8 mouse cellular contexts compared by ENCODE assay signal in the genomic region with DNA sequence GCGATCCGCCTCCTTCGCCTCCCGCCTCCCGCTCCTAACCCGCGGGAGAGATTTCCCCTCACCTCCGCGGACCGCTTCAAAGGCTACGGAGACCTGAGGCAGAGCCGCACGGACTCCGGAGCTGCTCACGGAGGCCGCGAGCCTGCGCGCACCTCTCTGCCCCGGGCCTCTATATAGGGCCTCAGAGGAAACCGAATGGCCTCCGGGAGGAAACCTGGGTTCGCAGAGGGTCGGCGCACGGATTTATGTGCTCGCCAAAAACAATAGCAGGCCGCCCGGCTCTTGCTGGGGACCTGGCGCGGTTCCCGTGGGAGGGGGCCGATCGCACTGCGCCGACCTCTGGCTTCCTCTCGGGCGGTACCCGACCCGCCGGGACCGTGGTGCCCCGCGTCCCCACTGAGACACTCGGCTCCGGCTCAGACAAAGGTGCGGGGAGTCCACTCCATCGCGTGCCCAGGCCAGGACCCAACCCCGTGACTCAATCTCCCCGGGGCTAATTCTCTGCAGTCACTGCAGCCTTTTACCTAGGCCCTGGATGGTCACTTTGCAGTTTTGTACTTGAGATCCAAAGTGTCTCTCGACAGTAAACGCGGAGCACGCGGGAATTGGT. TPM values are rescaled to one million over a fixed set of nuclear protein-coding genes. Genes with fewer than 3 reads are reported as not detected.
DNase-seq lines count a peak whose midpoint lies in the region; ATAC-seq and TF ChIP-seq lines count a peak whose summit lies in the region.

No protein-coding gene starts in this region.

- WGBS in spleen, adult 2 months = 3% methylated on average over 56 of the region's 56 CpGs
- under 1% methylated on average over 52 of the region's 56 CpGs for WGBS in forebrain, embryonic 13.5 days
- WGBS in kidney, postnatal 0 days = under 1% methylated on average over 56 of the region's 56 CpGs
- WGBS in midbrain, embryonic 16.5 days = under 1% methylated on average over 54 of the region's 56 CpGs

- H3K9ac ChIP-seq in forebrain, embryonic 13.5 days = peak overlapping the region; percentile 96
- peak overlapping the region; percentile 93 for H3K9ac ChIP-seq in kidney, postnatal 0 days (ENCODE audit: low read depth, low read length)
- H3K9ac ChIP-seq in midbrain, embryonic 16.5 days (ENCODE audit: low read depth, low read length) = peak overlapping the region; percentile 97

- no peak for TF ChIP-seq POLR2A in spleen, adult 2 months (IDR thresholded peaks at IDR 0.05; ENCODE audit: low read depth, low read length)

- no peaks in the 10 kb centered on the region for H3K36me3 ChIP-seq in spleen, adult 2 months (ENCODE audit: control insufficient read depth, insufficient read depth, low read length)
- no peaks in the 10 kb centered on the region for H3K36me3 ChIP-seq in forebrain, embryonic 13.5 days (ENCODE audit: poor library complexity, severe bottlenecking)
- no peaks in the 10 kb centered on the region for H3K36me3 ChIP-seq in kidney, postnatal 0 days (ENCODE audit: insufficient read depth, low read length)
- no peaks in the 10 kb centered on the region for H3K36me3 ChIP-seq in midbrain, embryonic 16.5 days (ENCODE audit: control insufficient read depth, insufficient read depth, low read length)

- H3K4me3 ChIP-seq in spleen, adult 2 months (ENCODE audit: extremely low read depth, insufficient read depth, insufficient read length) = peak overlapping the region; percentile 44
- peak overlapping the region; percentile 98 for H3K4me3 ChIP-seq in forebrain, embryonic 13.5 days
- peak overlapping the region; percentile 95 for H3K4me3 ChIP-seq in kidney, postnatal 0 days (replicated peaks; ENCODE audit: low read depth, low read length)
- peak overlapping the region; percentile 82 for H3K4me3 ChIP-seq in midbrain, embryonic 16.5 days (ENCODE audit: low read depth, low read length)

- H3K4me1 ChIP-seq in spleen, adult 2 months (ENCODE audit: control insufficient read depth, insufficient read depth, insufficient read length) = peaks cover 5% of the 10 kb centered on the region; the same call in 1 of the 2 replicates
- H3K4me1 ChIP-seq in forebrain, embryonic 13.5 days = peaks cover 30% of the 10 kb centered on the region
- H3K4me1 ChIP-seq in kidney, postnatal 0 days (replicated peaks; ENCODE audit: insufficient read depth, low read length) = 0 out of 2 replicates have a peak, but pooled peaks cover 4% of the 10 kb centered on the region
- peaks cover 32% of the 10 kb centered on the region for H3K4me1 ChIP-seq in midbrain, embryonic 16.5 days (ENCODE audit: control insufficient read depth, insufficient read depth, low read length)

- intact Hi-C loops in left cerebral cortex, postnatal 36 days (cut with DNase I) = loop anchor here (5.0 kb wide), 2 partner anchors 80 to 160 kb away; no protein-coding TSS in a partner anchor

- no peak for TF ChIP-seq CTCF in spleen, adult 2 months (IDR thresholded peaks at IDR 0.05; ENCODE audit: extremely low read depth, insufficient read depth, insufficient read length, insufficient replicate concordance)
- TF ChIP-seq CTCF in kidney, postnatal 0 days (IDR thresholded peaks at IDR 0.05; ENCODE audit: low read depth) = no peak

- H3K4me2 ChIP-seq in forebrain, embryonic 13.5 days = peak overlapping the region; percentile 82
- H3K4me2 ChIP-seq in kidney, postnatal 0 days (ENCODE audit: low read length) = peak overlapping the region; percentile 82
- H3K4me2 ChIP-seq in midbrain, embryonic 16.5 days (ENCODE audit: low read length) = peak overlapping the region; percentile 80

- H3K27ac ChIP-seq in spleen, adult 2 months (ENCODE audit: insufficient read depth, low read length) = no peak overlapping the region
- peak overlapping the region; percentile 100 for H3K27ac ChIP-seq in forebrain, embryonic 13.5 days
- peak overlapping the region; percentile 95 for H3K27ac ChIP-seq in kidney, postnatal 0 days
- peak overlapping the region; percentile 100 for H3K27ac ChIP-seq in midbrain, embryonic 16.5 days (ENCODE audit: low read length)

- peak; percentile 63 for DNase-seq in embryo, embryonic 10 days (ENCODE audit: low spot score)
- no peak for DNase-seq in embryo, embryonic 9.5 days (ENCODE audit: extremely low spot score)
- no peak for DNase-seq in spleen, adult 2 months (ENCODE audit: low read depth in 1 of 2, low spot score in 2 of 2)
- DNase-seq in spleen, postnatal 36 days (ENCODE audit: low spot score in 2 of 2) = no peak
- DNase-seq in kidney, postnatal 0 days (ENCODE audit: low spot score) = no peak
- no peak for DNase-seq in left cerebral cortex, postnatal 36 days (ENCODE audit: low spot score in 2 of 2)

- no peaks in the 10 kb centered on the region for H3K9me3 ChIP-seq in forebrain, embryonic 13.5 days (replicated peaks)
- H3K9me3 ChIP-seq in kidney, postnatal 0 days (replicated peaks; ENCODE audit: low read length) = no peaks in the 10 kb centered on the region
- no peaks in the 10 kb centered on the region for H3K9me3 ChIP-seq in midbrain, embryonic 16.5 days (replicated peaks; ENCODE audit: control insufficient read depth, low read length, poor library complexity, severe bottlenecking)

- H3K27me3 ChIP-seq in spleen, adult 2 months (ENCODE audit: control insufficient read depth, insufficient read depth, low read length) = peaks cover 16% of the 10 kb centered on the region
- no peaks in the 10 kb centered on the region for H3K27me3 ChIP-seq in forebrain, embryonic 13.5 days
- H3K27me3 ChIP-seq in kidney, postnatal 0 days (ENCODE audit: insufficient read depth, low read length) = no peaks in the 10 kb centered on the region
- H3K27me3 ChIP-seq in midbrain, embryonic 16.5 days (ENCODE audit: control insufficient read depth, insufficient read depth, low read depth, low read length) = no peaks in the 10 kb centered on the region

- ATAC-seq in forebrain, embryonic 13.5 days = peak; percentile 46
- peak; percentile 37 for ATAC-seq in kidney, postnatal 0 days (replicated peaks; ENCODE audit: low FRiP score, low read depth)
- peak; percentile 54 for ATAC-seq in midbrain, embryonic 16.5 days

RNA-seq across cellular contexts. Expression of gene Neo1, which starts 0.6 kb away (rescaled TPM):
- 2.2 and 2.4 TPM in 2 replicates for polyA plus RNA-seq in spleen, adult 2 months (2012; rRNA removed)
- 33.7 and 35.6 TPM in 2 replicates for polyA plus RNA-seq in forebrain, embryonic 13.5 days (2015; fragmentation: Nextera tagmentation; extraction: Ambion mirVana)
- 22.4 and 25.3 TPM in 2 replicates for polyA plus RNA-seq in kidney, postnatal 0 days (2015; fragmentation: Nextera tagmentation; extraction: Ambion mirVana)
- 48.6 and 51.2 TPM in 2 replicates for polyA plus RNA-seq in midbrain, embryonic 16.5 days (2015; fragmentation: Nextera tagmentation; extraction: Ambion mirVana)
- total RNA-seq in left cerebral cortex, postnatal 36 days (2021) = 10 to 100 TPM; 75.4 to 75.8 TPM

Comparison
In these comparisons a context has a peak if more than half of its experiments do, and no peak if none do; other contexts are left out.
1. H3K4me3 ChIP-seq: peak in every context shown above with its lines; median percentile 98 in forebrain, embryonic 13.5 days; 95 in kidney, postnatal 0 days; 82 in midbrain, embryonic 16.5 days; 44 in spleen, adult 2 months.